ENCODE assay signal across 8 mouse cellular contexts in genomic region chr4:88033729-88034386, GRCm38 (mm10). TPM values are rescaled to one million over a fixed set of nuclear protein-coding genes. Genes with fewer than 3 reads are reported as not detected.
DNase-seq lines count a peak whose midpoint lies in the region; ATAC-seq and TF ChIP-seq lines count a peak whose summit lies in the region.

No protein-coding gene starts in this region.

- intact Hi-C loops in heart, postnatal 25 days (cut with DNase I) = loop anchor here (2.0 to 5.0 kb wide), 2 partner anchors 61 to 247 kb away; partner anchors contain the start of gene Focad

- H3K4me1 ChIP-seq in bone marrow, adult 2 months (ENCODE audit: control insufficient read depth, insufficient read depth, low read length) = no peaks in the 10 kb centered on the region; the same call in 1 of the 2 replicates
- H3K4me1 ChIP-seq in forebrain, embryonic 16.5 days (replicated peaks; ENCODE audit: control insufficient read depth, insufficient read depth, low read length) = peaks cover 29% of the 10 kb centered on the region
- H3K4me1 ChIP-seq in lung, adult 2 months (ENCODE audit: control insufficient read depth, insufficient read depth, low read length) = peaks cover 6% of the 10 kb centered on the region

- no peak for TF ChIP-seq POLR2A in bone marrow, adult 2 months (IDR thresholded peaks at IDR 0.05; ENCODE audit: borderline replicate concordance, control insufficient read depth, low read depth, low read length)
- TF ChIP-seq POLR2A in lung, adult 2 months (IDR thresholded peaks at IDR 0.05; ENCODE audit: borderline replicate concordance, extremely low read depth, low read depth, low read length) = no peak

- ATAC-seq in forebrain, embryonic 16.5 days = no peak

- peak; percentile 92 for DNase-seq in heart, adult 11 months
- no peak for DNase-seq in heart, postnatal 25 days (ENCODE audit: low spot score)
- DNase-seq in kidney, adult 11 months = peak; percentile 21
- DNase-seq in lung, adult 2 months = peak; percentile 36
- DNase-seq in spleen, adult 18-20 months = peak; percentile 12 to 34
- DNase-seq in layer of hippocampus, postnatal 36 days = no peak

- H3K36me3 ChIP-seq in forebrain, embryonic 16.5 days (ENCODE audit: control insufficient read depth, insufficient read depth) = no peaks in the 10 kb centered on the region

- H3K27me3 ChIP-seq in forebrain, embryonic 16.5 days (replicated peaks; ENCODE audit: control insufficient read depth, insufficient read depth, low read length) = no peaks in the 10 kb centered on the region; the same call in 1 of the 2 replicates

- no peaks in the 10 kb centered on the region for H3K9me3 ChIP-seq in forebrain, embryonic 16.5 days (ENCODE audit: control insufficient read depth, low read length)

- no peak for TF ChIP-seq CTCF in bone marrow, adult 2 months (IDR thresholded peaks at IDR 0.05; ENCODE audit: control insufficient read depth, insufficient read depth, low read length)
- no peak for TF ChIP-seq CTCF in lung, adult 2 months (IDR thresholded peaks at IDR 0.05; ENCODE audit: insufficient read depth, low read length)

- peak overlapping the region; percentile 72 for H3K4me3 ChIP-seq in bone marrow, adult 2 months (replicated peaks; ENCODE audit: control insufficient read depth, low read depth, low read length)
- H3K4me3 ChIP-seq in forebrain, embryonic 16.5 days (replicated peaks; ENCODE audit: low read length) = peak overlapping the region; percentile 95
- H3K4me3 ChIP-seq in lung, adult 2 months (replicated peaks; ENCODE audit: extremely low read depth, low read depth, low read length) = peak overlapping the region; percentile 68

- H3K4me2 ChIP-seq in forebrain, embryonic 16.5 days (ENCODE audit: low read length) = peak overlapping the region; percentile 87

- WGBS in bone marrow, adult 2 months = under 1% methylated on average over 25 of the region's 25 CpGs
- under 1% methylated on average over 25 of the region's 25 CpGs for WGBS in forebrain, embryonic 16.5 days
- under 1% methylated on average over 25 of the region's 25 CpGs for WGBS in lung, adult 2 months

- H3K9ac ChIP-seq in forebrain, embryonic 16.5 days (replicated peaks; ENCODE audit: low read depth, low read length) = peak overlapping the region; percentile 92

- peak overlapping the region; percentile 56 for H3K27ac ChIP-seq in bone marrow, adult 2 months (ENCODE audit: control insufficient read depth, insufficient read depth, low read depth, low read length, poor library complexity)
- no peak overlapping the region; the same call in 1 of the 2 replicates for H3K27ac ChIP-seq in forebrain, embryonic 16.5 days (ENCODE audit: low read length)

RNA-seq across cellular contexts. Expression of gene Mllt3, which starts 0.7 kb away (rescaled TPM):
- 10 to 100 TPM; 11.7 to 12.2 TPM for total RNA-seq in heart, postnatal 25 days (2021)
- 15.6 and 23.8 TPM in 2 replicates for polyA plus RNA-seq in bone marrow, adult 2 months (2011; ENCODE audit: insufficient read depth, insufficient read length, low replicate concordance, missing spikeins)
- polyA plus RNA-seq in forebrain, embryonic 16.5 days (2015; fragmentation: Nextera tagmentation; extraction: Ambion mirVana) = 130 and 147 TPM in 2 replicates
- 6.7 and 8.5 TPM in 2 replicates for polyA plus RNA-seq in lung, adult 2 months (2012; rRNA removed)
- 10 to 100 TPM; 52.2 to 56.0 TPM for total RNA-seq in layer of hippocampus, postnatal 36 days (2021)

Comparison
In these comparisons a context has a peak if more than half of its experiments do, and no peak if none do; other contexts are left out.
1. DNase-seq: peak in heart, adult 11 months (single experiment), kidney, adult 11 months (single experiment), lung, adult 2 months (single experiment) and spleen, adult 18-20 months (2 of 2); none in heart, postnatal 25 days (single experiment) and layer of hippocampus, postnatal 36 days (0 of 2).
2. Peak in every context shown above with its lines, with median percentiles within 50 percentile points of each other: H3K4me3 ChIP-seq.